Mouse (Mus musculus): Measurements from ENCODE around the gene Vmn1r29. TPM values are rescaled to one million over a fixed set of nuclear protein-coding genes. Genes with fewer than 3 reads are reported as not detected.
"Not testable (repeated sequence)": the region's sequence is repeated elsewhere in the genome, so short reads cannot be mapped to it uniquely, and the experiment has no call there.

The Vmn1r29 gene
- not detected for total RNA-seq (2021)
- long read RNA-seq, experiment 1 = 0 reads
- long read RNA-seq, experiment 2 = 0 reads

- no peak for DNase-seq
- intact Hi-C loops (cut with DNase I) = no loop called here
Measured at GRCm38 (mm10) chr6:58301249-58301648, at the start of gene Vmn1r29. Gene Vmn1r29, plus strand, starts transcription at chr6:58301549.

DNA sequence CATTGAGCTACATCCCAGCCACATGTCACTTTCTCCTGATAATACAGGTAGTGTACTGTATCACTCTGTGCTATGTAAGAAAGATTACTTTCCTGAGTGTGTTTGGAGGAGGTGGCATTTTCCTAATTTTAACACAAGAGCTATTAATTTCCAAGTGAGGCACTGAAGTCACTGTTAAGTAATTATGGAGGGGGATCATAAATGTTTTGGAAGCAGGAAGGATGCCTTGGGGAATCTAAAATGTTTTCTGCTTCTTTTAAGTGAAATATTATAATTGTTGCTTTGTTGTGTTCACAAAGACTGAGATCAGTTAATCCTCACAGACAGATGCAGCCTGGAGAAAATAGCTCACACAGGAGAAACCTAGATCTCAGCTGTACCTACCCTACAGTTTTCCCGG, 39.6 kb upstream of the Vmn1r29 start, which contains the start of gene Vmn1r28:
Vmn1r28 (plus strand) TSS at position 301 of the 400 bp plus-strand sequence.
- intact Hi-C loops (cut with DNase I) = no loop called here
- DNase-seq = no peak

GRCm38 (mm10) chr6:58279661-58280060, 21.7 kb upstream of the Vmn1r29 start:
- DNase-seq; intact Hi-C loops (cut with DNase I): not testable (repeated sequence)

- DNase-seq = no peak
- intact Hi-C loops (cut with DNase I) = no loop called here
Measured at GRCm38 (mm10) chr6:58292201-58292600, 9.1 kb upstream of the Vmn1r29 start.

GRCm38 (mm10) chr6:58298511-58298910, 2.8 kb upstream of the Vmn1r29 start:
- intact Hi-C loops (cut with DNase I); DNase-seq: not testable (repeated sequence)

DNA sequence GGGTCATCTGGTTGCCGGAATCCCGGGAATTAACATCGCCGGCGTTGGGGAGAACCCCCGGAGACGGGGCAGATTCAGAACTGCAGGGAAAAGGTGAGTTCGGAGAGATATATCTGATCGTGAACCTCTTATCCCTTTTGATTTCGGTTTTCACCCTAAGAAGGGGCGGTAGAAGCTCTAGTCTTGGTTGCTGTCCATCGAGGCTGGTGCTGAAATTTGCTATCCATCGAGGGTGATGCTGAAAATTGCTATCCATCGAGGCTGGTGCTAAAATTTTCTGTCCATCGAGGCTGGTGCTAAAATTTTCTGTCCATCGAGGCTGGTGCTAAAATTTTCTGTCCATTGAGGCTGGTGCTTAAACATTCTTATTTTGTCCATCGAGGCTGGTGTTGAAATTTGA, 29.3 kb downstream of the Vmn1r29 start:
- intact Hi-C loops (cut with DNase I); DNase-seq: not testable (repeated sequence)

Other genes with a start within 250 kb of the Vmn1r29 start
- gene Vmn1r27, start 82.7 kb upstream of the Vmn1r29 start, total RNA-seq (2021) = not detected
- gene Vmn1r28, start 39.5 kb upstream of the Vmn1r29 start, total RNA-seq (2021) = not detected
- gene Vmn1r30, start 141.8 kb downstream of the Vmn1r29 start, total RNA-seq (2021) = not detected
- gene Vmn1r31, start 173.8 kb downstream of the Vmn1r29 start, total RNA-seq (2021) = not detected